Mouse (Mus musculus) heart, embryonic 10.5 days (tissue): Measurements from ENCODE around the gene Tmem132d. TPM values are rescaled to one million over a fixed set of nuclear protein-coding genes. Genes with fewer than 3 reads are reported as not detected.
"Not testable (repeated sequence)": the region's sequence is repeated elsewhere in the genome, so short reads cannot be mapped to it uniquely, and the experiment has no call there.

Experiments used
- DNase-seq: peaks from one replicate; pipeline ENCODE4 v3.0.0-alpha.2; 2017; ENCODE audit warnings: low spot score
- H3K27ac ChIP-seq: fragments of 300-500 bp; sonication (generic); 2 replicates; pipeline ENCODE4 v1.5.1; 2016; ENCODE audit warnings: mild to moderate bottlenecking
- H3K27me3 ChIP-seq: fragments of 300-500 bp; sonication (generic); 2 replicates; pipeline ENCODE4 v1.6.1; 2016; ENCODE audit warnings: mild to moderate bottlenecking; ENCODE audit not compliant: poor library complexity, insufficient read depth, severe bottlenecking
- H3K36me3 ChIP-seq: fragments of 300-500 bp; sonication (generic); 2 replicates; pipeline ENCODE4 v1.6.1; 2016; ENCODE audit warnings: mild to moderate bottlenecking, moderate library complexity
- H3K4me1 ChIP-seq: fragments of 300-500 bp; sonication (generic); 2 replicates; pipeline ENCODE4 v1.6.1; 2016; ENCODE audit warnings: mild to moderate bottlenecking
- H3K4me3 ChIP-seq: fragments of 300-500 bp; sonication (generic); 2 replicates; pipeline ENCODE4 v1.5.1; 2016; ENCODE audit warnings: mild to moderate bottlenecking, moderate library complexity
- H3K9me3 ChIP-seq: fragments of 300-500 bp; sonication (generic); 2 replicates; pipeline ENCODE4 v1.6.1; 2016; ENCODE audit warnings: mild to moderate bottlenecking, moderate library complexity
- WGBS: fragments of 180-500 bp; shearing (Covaris S2); methylation state at CpG from one replicate; pipeline ENCODE4 v1.1.7; 2016; 5-methylcytosine and 5-hydroxymethylcytosine counted together
- polyA plus RNA-seq: library from polyadenylated mRNA; unstranded; fragments of >200 nt; fragmentation: Nextera tagmentation; extraction: Ambion mirVana; gene quantifications from 2 replicates; pipeline ENCODE4 v1.2.1, GENCODE M21; 2016

The Tmem132d gene
- polyA plus RNA-seq, 1 experiment from 2014 or later, result 0.29 TPM

GRCm38 (mm10) chr5:127979329-127980002 is 453.4 kb downstream of the Tmem132d start:
- no peaks in the 10 kb centered on the region for H3K4me1 ChIP-seq
- WGBS, result 58% methylated on average over 6 of the region's 6 CpGs
- no peaks in the 10 kb centered on the region for H3K27me3 ChIP-seq
- no peaks in the 10 kb centered on the region for H3K9me3 ChIP-seq
- H3K36me3 ChIP-seq, result no peaks in the 10 kb centered on the region
- no peak overlapping the region for H3K27ac ChIP-seq
- no peak for DNase-seq
- H3K4me3 ChIP-seq, result no peak overlapping the region

GRCm38 (mm10) chr5:127976661-127977060 is 456.2 kb downstream of the Tmem132d start:
- Histone ChIP-seq H3K4me3 (no peak overlapping the region), H3K27me3 (no peaks in the 10 kb centered on the region), H3K9me3 (no peaks in the 10 kb centered on the region), H3K36me3 (no peaks in the 10 kb centered on the region), H3K27ac (no peak overlapping the region), H3K4me1 (no peaks in the 10 kb centered on the region)
- DNase-seq, result no peak
- WGBS, result 82% methylated on average over 10 of the region's 10 CpGs

DNA sequence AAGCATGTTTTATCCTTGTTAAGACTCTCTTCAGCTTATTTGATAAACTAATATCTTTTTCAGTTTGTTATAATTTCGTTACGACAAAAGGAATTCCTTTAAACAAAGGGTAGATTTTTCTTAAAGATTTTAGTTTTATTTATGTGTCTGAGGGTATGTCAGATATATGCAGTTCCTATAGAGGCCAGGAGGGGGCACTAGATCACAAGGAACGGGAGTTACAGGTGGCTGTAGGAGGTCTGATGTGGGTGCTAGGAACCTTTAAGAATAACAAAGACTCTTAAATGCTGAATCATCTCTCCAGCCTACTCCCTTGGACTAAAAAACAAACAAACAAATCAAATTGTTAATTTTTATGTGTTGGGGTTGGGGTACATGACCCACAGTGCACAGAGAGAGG is 467.2 kb downstream of the Tmem132d start:
- Histone ChIP-seq H3K4me1 (no peaks in the 10 kb centered on the region), H3K4me3 (no peak overlapping the region), H3K27ac (no peak overlapping the region), H3K9me3 (no peaks in the 10 kb centered on the region), H3K27me3 (no peaks in the 10 kb centered on the region), H3K36me3 (no peaks in the 10 kb centered on the region)
- 83% methylated on average over 3 of the region's 3 CpGs for WGBS
- DNase-seq, result no peak

DNA sequence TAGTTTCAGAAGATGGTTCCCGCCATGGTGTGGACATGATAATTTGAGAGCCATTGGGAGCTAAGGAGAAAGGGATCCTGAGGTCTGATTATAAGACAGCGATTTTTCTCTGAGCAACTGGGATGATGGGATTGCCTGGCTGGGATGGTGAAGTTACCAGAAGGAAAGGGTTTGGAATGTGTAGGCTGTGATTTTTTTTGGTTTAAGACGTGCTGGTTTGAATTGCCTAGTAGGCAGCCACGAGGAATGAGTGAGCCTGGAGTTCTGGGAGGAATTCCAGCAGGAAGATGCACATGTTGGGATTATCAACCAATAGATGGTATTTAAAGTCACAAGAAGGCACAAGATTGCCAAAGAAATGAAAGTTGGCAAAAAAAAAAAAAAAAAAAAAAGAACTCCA is 470.2 kb downstream of the Tmem132d start:
- Histone ChIP-seq H3K9me3 (no peaks in the 10 kb centered on the region), H3K36me3 (no peaks in the 10 kb centered on the region), H3K4me1 (no peaks in the 10 kb centered on the region), H3K27ac (no peak overlapping the region), H3K27me3 (no peaks in the 10 kb centered on the region), H3K4me3 (no peak overlapping the region)
- 83% methylated on average over 4 of the region's 4 CpGs for WGBS
- no peak for DNase-seq

GRCm38 (mm10) chr5:127956511-127957097 is 476.3 kb downstream of the Tmem132d start:
- peak; percentile 66 for DNase-seq
- WGBS, result 70% methylated on average over 17 of the region's 17 CpGs

GRCm38 (mm10) chr5:127954231-127954790 is 478.6 kb downstream of the Tmem132d start:
- H3K27me3 ChIP-seq, result no peaks in the 10 kb centered on the region
- peak; percentile 46 for DNase-seq
- H3K27ac ChIP-seq, result no peak overlapping the region
- no peaks in the 10 kb centered on the region for H3K4me1 ChIP-seq
- WGBS, result 77% methylated on average over 16 of the region's 16 CpGs
- H3K9me3 ChIP-seq, result no peaks in the 10 kb centered on the region
- no peaks in the 10 kb centered on the region for H3K36me3 ChIP-seq
- no peak overlapping the region for H3K4me3 ChIP-seq

More at GRCm38 (mm10) chr5:127956511-127957097, 476.3 kb downstream of the Tmem132d start:
- Histone ChIP-seq H3K27me3 (no peaks in the 10 kb centered on the region), H3K9me3 (no peaks in the 10 kb centered on the region), H3K4me3 (no peak overlapping the region), H3K36me3 (no peaks in the 10 kb centered on the region), H3K27ac (no peak overlapping the region), H3K4me1 (no peaks in the 10 kb centered on the region)

DNA sequence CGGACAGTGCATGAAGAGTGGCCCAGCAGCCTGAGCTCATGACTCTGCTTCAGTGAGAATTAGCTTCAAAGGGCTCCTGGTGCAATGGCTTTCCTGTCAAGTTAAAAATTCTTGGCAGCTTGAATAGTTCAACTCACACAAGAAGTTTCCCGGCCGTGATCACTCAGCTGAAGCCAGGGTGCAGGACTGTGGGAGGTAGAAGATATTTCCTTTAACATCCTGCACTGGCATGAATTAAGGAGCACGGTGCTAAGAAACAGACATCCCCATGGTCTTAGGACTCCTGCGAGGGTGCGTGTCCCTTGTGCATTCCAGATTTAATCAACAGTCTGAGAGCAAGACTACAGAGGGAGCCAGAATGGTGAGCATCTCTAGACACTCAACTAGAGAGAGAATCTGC is 480.1 kb downstream of the Tmem132d start:
- H3K9me3 ChIP-seq, result no peaks in the 10 kb centered on the region
- H3K27ac ChIP-seq, result no peak overlapping the region
- no peak for DNase-seq
- H3K4me3 ChIP-seq, result no peak overlapping the region
- no peaks in the 10 kb centered on the region for H3K4me1 ChIP-seq
- no peaks in the 10 kb centered on the region for H3K27me3 ChIP-seq
- no peaks in the 10 kb centered on the region for H3K36me3 ChIP-seq
- 76% methylated on average over 6 of the region's 6 CpGs for WGBS

DNA sequence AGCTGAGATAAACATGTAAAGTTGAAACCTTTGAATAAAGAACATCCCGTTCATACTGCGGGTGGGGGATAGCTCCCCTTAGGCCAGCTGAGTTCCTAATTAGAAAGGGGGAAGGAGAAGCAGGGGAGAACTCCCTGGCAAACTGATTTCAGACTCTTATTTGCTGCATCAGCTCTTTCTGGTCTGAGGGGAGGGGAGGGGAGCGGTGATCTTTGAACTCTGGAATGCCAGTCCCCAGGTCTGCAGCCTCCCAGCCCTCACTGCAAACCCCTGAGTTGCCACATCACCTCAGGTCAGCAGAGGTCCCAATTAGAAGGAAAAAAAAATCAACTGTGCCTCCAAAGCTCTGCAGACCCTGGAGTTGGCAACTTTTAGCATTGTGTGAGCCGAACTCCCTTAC is 482.3 kb downstream of the Tmem132d start:
- Histone ChIP-seq H3K9me3 (no peaks in the 10 kb centered on the region), H3K27ac (no peak overlapping the region), H3K4me1 (no peaks in the 10 kb centered on the region), H3K27me3 (no peaks in the 10 kb centered on the region), H3K4me3 (no peak overlapping the region), H3K36me3 (no peaks in the 10 kb centered on the region)
- DNase-seq, result peak; percentile 68
- 50% methylated on average over 4 of the region's 4 CpGs for WGBS

DNA sequence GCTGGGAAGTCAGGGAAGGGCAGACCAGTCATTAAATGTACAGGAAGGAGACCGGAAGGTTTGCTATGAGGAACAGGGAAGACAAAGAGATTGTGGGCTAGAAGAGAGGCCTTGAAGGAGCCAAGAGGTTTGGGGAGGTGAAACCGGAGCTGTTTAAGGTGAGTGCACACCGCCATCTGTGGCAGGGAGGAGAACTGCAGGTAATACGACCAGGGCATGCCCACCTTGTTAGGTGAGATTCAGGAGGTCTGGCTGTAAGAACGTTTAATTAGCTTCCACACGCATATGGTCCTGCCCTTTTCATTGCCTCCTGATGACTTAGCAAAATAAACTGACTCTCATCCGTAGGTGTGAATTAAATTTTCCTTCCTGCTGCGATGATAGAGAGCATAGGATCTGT is 485.6 kb downstream of the Tmem132d start:
- Histone ChIP-seq H3K27ac (no peak overlapping the region), H3K4me1 (no peaks in the 10 kb centered on the region), H3K27me3 (no peaks in the 10 kb centered on the region), H3K9me3 (no peaks in the 10 kb centered on the region), H3K36me3 (no peaks in the 10 kb centered on the region), H3K4me3 (no peak overlapping the region)
- DNase-seq, result peak; percentile 64
- 28% methylated on average over 8 of the region's 8 CpGs for WGBS

DNA sequence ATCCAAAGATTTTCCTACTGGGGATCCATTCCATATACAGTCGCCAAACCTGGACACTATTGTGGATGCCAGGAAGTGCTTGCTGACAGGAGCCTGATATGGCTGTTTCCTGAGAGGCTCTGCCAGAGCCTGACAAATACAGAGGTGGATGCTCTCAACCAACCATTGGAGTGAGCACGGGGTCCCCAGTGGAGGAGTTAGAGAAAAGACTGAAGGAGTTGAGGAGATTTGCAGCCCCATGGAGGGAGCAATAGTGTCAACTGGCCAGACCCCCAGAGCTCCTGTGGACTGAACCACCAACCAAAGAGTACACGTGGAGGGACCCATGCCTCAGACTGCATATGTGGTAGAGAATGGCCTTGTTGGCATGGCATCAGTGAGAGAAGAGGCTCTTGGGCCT is 490.7 kb downstream of the Tmem132d start:
- H3K27me3 ChIP-seq, H3K36me3 ChIP-seq, H3K27ac ChIP-seq, H3K4me3 ChIP-seq, H3K9me3 ChIP-seq, H3K4me1 ChIP-seq: not testable (repeated sequence)
- peak; percentile 51 for DNase-seq
- 63% methylated on average over 3 of the region's 3 CpGs for WGBS

DNA sequence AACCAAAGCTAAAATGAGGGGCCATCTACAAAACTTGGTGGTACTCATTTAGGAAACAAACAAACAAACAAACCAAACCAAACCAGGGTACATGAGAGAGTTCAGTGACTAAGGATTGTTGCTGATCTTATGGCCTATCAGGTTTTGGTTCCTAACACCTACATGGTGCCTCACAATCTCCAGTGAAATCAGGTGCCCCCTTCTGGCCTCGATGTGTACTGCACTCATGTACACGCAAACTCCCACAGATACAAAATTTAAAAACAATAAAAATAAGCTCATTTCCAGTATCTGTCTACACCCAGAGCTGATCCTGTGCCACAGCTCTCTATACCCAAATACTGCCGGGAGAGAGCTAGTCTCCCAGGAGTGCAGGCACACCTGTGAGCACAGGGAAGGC is 495.0 kb downstream of the Tmem132d start:
- Histone ChIP-seq H3K9me3 (no peaks in the 10 kb centered on the region), H3K27me3 (no peaks in the 10 kb centered on the region), H3K36me3 (no peaks in the 10 kb centered on the region), H3K4me3 (no peak overlapping the region), H3K27ac (no peak overlapping the region), H3K4me1 (no peaks in the 10 kb centered on the region)
- 68% methylated on average over 3 of the region's 3 CpGs for WGBS
- no peak for DNase-seq

GRCm38 (mm10) chr5:127929687-127930086 is 503.2 kb downstream of the Tmem132d start:
- no peak overlapping the region for H3K27ac ChIP-seq
- no peaks in the 10 kb centered on the region for H3K4me1 ChIP-seq
- no peak for DNase-seq
- no peaks in the 10 kb centered on the region for H3K36me3 ChIP-seq
- H3K9me3 ChIP-seq, result no peaks in the 10 kb centered on the region
- WGBS, result 86% methylated on average over 14 of the region's 14 CpGs
- no peaks in the 10 kb centered on the region for H3K27me3 ChIP-seq
- H3K4me3 ChIP-seq, result no peak overlapping the region

DNA sequence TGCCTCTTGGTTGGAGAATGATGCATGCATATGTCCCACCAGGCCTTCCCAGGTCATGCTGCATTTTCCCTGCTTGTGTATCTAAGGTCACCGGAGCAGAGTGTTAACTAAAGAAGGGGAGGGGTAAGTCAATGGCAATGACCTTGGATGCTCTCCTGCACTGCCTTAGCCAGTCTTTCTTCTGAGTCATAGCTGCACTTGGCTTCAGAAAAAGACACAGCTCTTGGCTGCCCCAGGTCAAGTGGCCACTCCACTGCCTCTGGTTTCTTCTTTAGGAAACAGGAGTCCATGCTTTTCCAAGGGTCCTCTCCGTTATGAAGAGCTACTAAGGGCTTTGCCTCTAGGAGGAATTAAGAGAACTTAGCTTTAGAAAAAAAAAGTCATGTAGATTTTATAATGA is 506.2 kb downstream of the Tmem132d start:
- H3K27ac ChIP-seq, result no peak overlapping the region
- no peaks in the 10 kb centered on the region for H3K36me3 ChIP-seq
- H3K4me3 ChIP-seq, result no peak overlapping the region
- no peaks in the 10 kb centered on the region for H3K9me3 ChIP-seq
- H3K27me3 ChIP-seq, result no peaks in the 10 kb centered on the region
- no peak for DNase-seq
- H3K4me1 ChIP-seq, result no peaks in the 10 kb centered on the region
- 55% methylated on average over 2 of the region's 2 CpGs for WGBS
